Mouse (Mus musculus): Measurements from ENCODE around the gene Gpkow.

Gene Gpkow

GRCm38 (mm10) chrX:7696954-7697381, at the start of gene Gpkow:
TSS of gene Gpkow (plus strand) at chrX:7697131.
- peak; percentile 86 for DNase-seq (ENCODE audit: low read depth, low spot score)

GRCm38 (mm10) chrX:7648671-7649304, 48.1 kb upstream of the Gpkow start:
- DNase-seq (ENCODE audit: low read depth, low spot score), result peak; percentile 85

- no peak for DNase-seq (ENCODE audit: low read depth, low spot score)
These were observed 39.7 kb upstream of the Gpkow start, which contains the start of gene Prickle3 for GRCm38 (mm10) chrX:7657221-7657639. TSS of gene Prickle3 (plus strand) at chrX:7657260.

DNA sequence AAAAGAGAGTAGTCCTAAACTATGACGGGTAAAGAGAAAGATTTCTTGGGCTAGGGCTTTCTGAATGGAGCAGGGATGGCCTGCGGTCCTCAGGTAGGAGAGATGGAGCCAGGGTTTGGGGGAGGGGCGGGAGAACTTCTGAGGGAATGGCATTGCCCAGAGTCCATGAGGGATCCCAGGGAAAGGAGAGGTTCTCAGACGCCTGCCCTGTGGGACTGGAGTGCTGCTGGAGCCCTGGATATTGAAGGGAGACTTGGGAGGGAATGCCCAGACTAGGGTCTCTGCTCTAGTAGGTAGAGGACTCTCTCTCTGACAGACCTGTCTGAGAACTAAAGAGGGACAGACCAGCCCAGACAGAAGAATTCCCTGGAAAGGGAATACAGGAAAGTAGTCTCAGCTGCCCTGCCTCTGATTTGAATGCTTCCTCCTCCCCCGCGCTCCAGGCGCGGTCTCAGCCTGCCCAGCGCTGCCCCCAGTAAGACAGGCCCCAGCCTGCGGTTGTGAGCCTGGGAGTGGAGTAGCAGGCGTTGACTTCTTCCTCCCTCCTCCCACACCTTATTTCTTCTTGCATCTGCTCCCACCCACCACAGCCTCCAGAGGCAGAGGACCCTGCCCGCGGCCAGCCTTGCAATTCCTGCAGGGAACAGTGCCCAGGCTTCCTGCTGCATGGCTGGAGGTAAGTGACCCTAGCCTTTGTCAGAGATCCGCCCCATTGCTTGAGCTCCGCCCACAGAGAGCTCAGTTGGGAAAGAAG, 38.7 kb upstream of the Gpkow start:
- DNase-seq (ENCODE audit: low read depth, low spot score), result no peak

DNA sequence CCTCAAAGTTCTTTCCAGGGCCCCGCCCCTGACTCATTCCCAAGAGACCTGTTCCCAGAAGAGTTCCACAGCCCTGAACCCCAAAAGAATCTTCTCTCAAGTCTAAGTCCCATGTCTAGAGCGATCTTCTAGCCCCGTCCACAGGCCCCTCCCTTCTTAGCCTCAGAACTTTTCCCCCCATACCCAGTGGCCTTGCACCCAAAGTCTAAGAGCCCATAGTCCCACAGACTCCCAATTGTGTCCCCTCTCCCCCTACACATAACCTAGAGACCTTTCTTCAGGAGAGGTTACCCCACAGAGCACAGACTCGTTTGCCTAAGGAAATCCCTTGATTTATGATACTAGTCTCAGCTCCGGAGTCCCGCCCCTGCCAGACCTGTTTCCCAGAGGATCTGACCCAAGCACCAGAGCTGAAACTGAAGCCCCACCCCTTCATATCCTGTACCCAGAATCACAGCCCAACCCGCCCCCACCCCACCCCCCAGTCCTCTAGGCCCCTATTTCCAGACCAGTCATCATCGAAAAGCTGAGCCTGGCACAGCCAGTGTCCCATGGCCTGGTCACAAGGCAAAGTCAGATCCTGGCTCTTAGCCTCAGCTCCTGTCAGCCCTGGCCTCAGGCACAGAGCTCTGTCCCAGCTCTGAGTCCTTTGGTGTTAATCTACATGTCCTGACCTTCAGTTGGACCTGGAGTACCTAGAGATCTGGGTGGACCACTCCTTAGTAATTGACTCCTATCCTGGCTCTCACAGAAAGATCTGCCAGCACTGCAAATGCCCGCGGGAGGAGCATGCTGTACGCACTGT, 37.9 kb upstream of the Gpkow start:
- no peak for DNase-seq (ENCODE audit: low read depth, low spot score)

DNA sequence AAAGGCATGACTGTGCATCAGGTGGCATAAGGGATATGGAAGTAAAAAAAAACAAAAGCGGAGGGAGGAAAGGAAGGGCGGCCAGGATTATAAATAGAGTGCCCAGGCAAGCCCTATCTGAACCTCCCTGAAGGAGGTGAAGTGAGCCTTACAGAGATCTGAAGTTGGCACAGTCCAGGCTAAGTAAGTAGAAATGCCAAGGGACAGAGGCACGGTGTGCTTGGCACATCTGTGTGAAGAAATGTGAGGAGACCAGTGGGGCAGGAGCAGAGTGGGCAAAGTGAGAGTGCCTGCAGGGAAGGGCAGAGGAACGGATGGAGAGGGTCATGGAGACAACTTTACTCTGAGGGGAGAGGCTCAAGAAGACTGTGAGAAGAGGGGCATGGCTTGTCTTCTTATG, 35.8 kb upstream of the Gpkow start:
- no peak for DNase-seq (ENCODE audit: low read depth, low spot score)

DNA sequence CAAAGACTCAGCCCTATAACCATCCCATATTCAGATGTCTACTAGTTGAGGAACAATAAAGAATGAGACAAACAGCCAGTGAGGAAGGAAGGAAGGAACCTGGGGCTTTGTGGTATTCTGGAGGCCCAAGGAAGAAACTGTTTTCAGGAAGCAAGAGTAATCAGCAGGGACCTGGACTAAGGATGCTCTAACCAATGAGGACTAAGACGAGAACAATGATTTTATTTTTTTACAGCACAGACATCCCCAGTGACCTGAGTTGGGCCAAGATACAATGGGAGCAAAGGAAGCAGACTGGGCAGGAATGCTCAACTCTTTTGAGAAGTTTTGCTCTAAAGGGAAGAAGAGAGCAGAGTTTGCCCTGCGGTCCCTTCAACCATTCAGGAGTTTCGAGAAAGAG, 34.0 kb upstream of the Gpkow start:
- no peak for DNase-seq (ENCODE audit: low read depth, low spot score)

DNA sequence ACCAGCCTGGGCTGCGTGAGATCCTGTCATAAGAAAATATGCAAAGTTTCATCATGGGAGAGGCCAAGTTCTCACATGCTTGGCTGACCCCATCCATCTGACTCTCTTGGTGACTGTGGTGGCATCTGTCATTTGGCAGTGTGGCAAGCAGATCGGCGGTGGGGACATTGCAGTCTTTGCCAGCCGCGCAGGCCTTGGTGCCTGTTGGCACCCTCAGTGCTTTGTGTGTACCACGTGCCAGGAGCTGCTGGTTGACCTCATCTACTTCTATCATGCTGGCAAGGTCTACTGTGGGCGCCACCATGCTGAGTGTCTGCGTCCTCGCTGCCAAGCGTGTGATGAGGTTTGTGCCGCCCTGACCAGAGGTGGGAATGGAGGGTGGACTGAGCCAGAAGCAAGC, 32.1 kb upstream of the Gpkow start:
- DNase-seq (ENCODE audit: low read depth, low spot score), result no peak

DNA sequence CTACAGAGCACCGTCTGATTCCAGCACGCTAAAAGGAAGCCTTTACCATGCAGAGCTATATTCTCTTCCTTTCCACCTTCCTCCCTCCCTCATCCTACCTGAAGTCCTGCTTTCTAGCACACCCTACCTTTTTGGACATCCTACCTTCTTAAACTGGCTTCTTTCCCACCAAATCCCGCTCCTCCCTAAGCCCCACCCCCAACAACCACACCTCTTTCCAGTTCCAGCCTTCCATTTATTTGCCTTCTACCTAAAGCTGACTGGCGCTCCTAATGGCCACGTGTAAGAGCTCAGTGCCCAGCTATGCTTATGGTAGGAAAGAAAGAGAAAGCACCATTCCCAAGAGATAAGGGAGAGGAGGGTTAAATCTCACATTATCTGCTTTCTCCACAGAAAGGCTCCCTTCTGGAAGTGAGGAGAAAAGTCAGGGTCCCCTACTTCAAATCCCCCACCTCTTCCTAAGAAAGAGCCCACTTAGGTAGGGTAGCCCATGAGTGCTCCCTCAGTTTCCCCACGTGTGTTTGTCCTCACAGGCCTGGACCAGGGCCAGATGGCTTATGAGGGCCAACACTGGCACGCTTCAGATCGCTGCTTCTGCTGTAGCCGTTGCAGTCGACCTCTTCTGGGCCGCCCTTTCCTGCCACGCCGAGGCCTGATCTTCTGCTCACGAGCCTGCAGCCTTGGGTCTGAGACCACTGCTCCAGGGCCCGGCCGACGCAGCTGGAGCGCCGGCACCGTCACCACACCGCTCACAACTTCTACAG, 31.0 kb upstream of the Gpkow start:
- DNase-seq (ENCODE audit: low read depth, low spot score), result no peak

DNA sequence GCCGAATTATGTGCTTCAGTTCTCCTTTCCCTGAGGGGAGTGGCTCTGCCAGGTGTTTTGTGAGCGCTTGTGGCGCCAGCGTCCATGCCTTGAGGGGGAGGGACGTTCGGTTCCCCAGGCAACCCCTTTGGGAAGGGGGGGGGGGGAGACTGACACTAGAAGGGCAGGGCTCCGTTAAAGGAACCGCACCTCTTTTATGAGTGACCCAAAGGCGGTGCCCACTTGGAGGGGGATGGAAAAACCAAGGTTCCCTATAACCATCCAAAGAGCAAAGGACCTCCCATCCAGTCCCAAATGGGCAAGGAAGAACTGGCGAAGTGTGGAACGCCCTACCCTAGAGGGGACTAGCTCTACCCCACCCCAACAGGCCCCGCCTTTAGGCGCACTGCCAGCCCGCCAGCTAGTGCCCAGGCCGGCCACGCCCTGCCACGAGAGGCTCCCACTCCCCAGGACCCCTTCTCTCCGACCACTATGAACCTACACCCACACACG, 26.5 kb upstream of the Gpkow start:
- peak; percentile 40 for DNase-seq (ENCODE audit: low read depth, low spot score)

DNA sequence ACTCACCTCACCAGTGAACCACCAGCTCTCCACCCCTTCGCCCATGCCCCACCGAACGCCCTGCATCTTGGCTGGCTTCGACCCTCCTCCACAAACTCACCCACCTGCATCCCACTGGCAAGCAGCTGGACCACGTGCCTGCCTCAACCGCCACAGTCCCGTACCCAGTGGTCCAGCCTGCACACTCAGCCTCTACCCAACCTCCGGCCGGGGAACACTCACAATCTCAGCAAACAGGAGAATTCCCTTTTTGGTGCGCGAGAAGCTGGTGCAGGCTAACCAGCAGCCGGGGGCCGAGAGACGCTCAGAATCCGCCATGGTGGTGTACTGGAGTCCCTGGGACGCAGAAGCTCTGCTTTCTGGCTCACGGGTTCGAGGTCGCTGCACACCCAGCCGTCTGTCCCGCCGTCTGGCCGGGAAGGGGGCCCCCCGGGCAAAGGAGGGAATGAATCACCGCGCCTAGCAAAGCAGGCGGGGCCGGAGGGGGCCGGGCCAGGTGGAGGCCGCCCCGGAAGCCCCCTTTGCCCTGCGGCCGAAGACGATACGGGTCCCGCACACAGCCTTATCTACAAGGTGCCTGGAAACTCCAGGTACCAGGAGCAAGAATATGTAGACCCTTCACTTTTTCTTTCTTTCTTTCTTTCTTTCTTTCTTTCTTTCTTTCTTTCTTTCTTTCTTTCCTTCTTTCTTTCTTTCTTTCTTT, 25.9 kb upstream of the Gpkow start, which contains the start of gene Plp2:
Gene Plp2 (minus strand): TSS at position 470 of the 703 bp plus-strand sequence.
- no peak for DNase-seq (ENCODE audit: low read depth, low spot score)

DNA sequence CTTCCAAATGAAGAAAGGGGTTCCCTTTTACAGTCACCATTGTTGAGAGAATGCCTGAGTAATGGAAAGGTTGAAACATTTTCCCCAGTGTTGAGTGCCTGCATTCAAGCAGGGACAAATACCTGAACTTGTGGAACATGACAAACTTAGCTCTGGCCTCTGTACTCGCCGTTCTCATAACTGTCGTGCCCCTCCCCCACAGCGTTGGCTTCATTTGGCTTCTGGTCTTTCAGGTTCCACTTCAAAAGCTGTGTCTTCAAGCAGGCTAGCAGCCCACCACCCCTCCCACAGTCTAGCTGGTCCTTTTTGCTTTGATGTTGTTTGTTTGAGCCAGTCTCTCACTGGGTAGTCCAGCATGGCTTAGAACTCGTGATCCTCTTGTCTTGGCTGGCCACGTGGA, 24.2 kb upstream of the Gpkow start:
- DNase-seq (ENCODE audit: low read depth, low spot score), result no peak

DNA sequence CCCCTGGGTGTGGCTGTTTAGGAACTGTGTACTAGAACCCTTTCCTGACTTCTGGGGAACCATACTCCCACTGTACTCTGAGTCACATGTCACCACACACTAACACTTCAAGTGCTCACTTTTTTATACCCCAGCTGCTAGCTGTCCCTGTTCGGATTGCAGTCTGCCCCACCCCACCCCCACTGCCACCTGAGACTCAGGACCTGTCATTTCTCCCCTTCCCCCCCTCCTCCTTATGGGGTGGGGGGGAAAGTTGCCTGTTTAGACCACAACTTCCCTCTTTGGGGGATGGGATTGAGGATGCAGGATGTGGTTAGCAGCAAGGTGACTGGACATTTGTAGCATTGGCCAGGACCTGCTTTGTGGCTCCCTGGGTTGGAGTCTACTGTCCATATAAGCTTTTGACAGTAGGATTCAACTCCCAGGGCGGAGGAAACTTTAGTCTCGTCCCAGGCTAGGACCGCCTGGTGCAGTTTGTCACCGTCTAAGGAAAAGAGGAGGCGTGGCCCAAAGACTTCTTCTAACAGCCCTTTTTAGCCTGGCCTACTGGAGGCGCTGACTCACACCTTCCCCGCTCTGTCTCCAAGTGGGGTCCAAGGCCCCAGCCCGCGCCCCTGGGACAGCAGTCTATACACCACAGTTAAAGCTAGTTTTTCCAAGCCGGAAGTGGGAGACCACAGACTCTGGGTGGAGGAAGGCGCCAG, 23.2 kb upstream of the Gpkow start:
- DNase-seq (ENCODE audit: low read depth, low spot score), result no peak

- no peak for DNase-seq (ENCODE audit: low read depth, low spot score)
These were observed 22.5 kb upstream of the Gpkow start for GRCm38 (mm10) chrX:7674284-7675000.

DNA sequence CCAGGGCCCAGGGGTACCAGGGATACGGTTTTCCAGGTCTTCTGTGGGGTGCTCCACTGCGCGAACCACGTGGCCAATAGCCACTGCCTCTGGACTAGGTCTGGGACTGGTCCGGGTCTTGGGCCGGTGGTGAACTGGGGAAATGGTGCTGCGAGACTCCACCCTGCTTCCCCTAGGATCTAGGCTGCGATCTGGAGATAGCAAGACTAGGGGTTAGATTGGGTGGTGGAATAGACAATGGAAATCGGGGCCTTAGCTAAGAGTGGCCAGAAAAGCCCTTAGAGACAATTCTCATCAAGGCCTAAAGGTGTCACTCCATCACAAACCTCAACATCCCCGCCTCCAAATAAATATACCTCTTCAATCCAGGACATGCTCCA, 21.9 kb upstream of the Gpkow start:
- DNase-seq (ENCODE audit: low read depth, low spot score), result no peak

- no peak for DNase-seq (ENCODE audit: low read depth, low spot score)
These were observed 17.9 kb upstream of the Gpkow start for GRCm38 (mm10) chrX:7678986-7679385.

GRCm38 (mm10) chrX:7679405-7680056, 17.4 kb upstream of the Gpkow start:
- no peak for DNase-seq (ENCODE audit: low read depth, low spot score)

DNA sequence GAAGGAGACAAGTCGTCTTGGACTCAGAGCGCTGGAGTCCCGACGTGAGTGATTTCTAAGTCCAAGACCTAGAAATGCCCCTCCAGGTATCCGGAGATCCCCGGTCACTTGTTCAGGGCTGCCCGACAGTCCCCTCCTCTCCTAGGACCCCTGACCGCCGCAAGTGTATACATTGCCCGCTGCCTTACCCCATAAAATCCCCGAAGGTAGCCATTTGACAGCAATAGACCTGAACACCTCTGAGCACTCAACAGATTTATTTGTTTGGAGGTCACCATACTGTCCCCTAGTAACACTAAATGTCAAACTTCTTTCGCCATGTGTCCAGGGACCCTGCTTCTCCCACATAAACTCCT, 16.9 kb upstream of the Gpkow start:
- DNase-seq (ENCODE audit: low read depth, low spot score), result no peak

GRCm38 (mm10) chrX:7680864-7681263, 16.1 kb upstream of the Gpkow start, which contains the start of gene Magix:
TSS of gene Magix (minus strand) at chrX:7681251.
- no peak for DNase-seq (ENCODE audit: low read depth, low spot score)
